Mouse (Mus musculus): ENCODE measurements around the gene Pip5k1b. TPM values are rescaled to one million over a fixed set of nuclear protein-coding genes. Genes with fewer than 3 reads are reported as not detected.

The Pip5k1b gene
- polyA plus RNA-seq, 1 experiment from 2014 or later = 4.1 TPM

- Histone ChIP-seq H3K4me1 (ENCODE audit: control insufficient read depth, insufficient read depth, low read length) (peaks cover 4% of the 10 kb centered on the region), H3K4me3 (replicated peaks; ENCODE audit: low read length) (peak overlapping the region; percentile 69), H3K27me3 (ENCODE audit: control insufficient read depth, insufficient read depth, low read length) (no peaks in the 10 kb centered on the region), H3K4me2 (ENCODE audit: low read depth, low read length) (peak overlapping the region; percentile 90), H3K36me3 (ENCODE audit: control insufficient read depth, insufficient read depth, low read length) (0 out of 2 replicates have a peak, but pooled peaks cover 4% of the 10 kb centered on the region), H3K27ac (ENCODE audit: low read length) (peak overlapping the region; percentile 94), H3K9ac (ENCODE audit: low read length) (peak overlapping the region; percentile 98), H3K9me3 (replicated peaks; ENCODE audit: control insufficient read depth, low read length) (no peaks in the 10 kb centered on the region)
- 1% methylated on average over 11 of the region's 11 CpGs for WGBS
- no peak for ATAC-seq (ENCODE audit: insufficient read depth, low FRiP score)
Observed at GRCm38 (mm10) chr19:24476461-24476860, 79.2 kb downstream of the Pip5k1b start.

DNA sequence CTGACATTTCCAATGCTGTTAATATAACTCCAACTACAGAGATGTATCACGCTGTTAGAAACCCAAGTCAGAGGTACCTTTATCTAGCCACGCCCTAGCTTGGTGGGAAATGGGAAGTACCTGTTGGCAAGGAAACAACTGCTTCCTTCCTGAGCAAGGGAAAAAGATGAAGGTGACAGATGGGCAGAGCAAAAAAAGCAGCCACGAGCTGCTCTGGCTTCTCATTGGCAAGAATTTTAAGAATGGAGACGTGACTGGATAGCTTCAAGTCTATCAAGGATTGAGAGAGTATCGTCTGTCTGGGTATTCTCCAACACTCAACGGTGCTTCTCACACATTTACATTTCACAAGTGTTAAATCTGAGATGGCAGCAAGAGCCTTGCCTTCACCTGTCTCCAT is 80.4 kb downstream of the Pip5k1b start:
- peak overlapping the region; percentile 24 for H3K4me2 ChIP-seq (ENCODE audit: low read depth, low read length)
- H3K27me3 ChIP-seq (ENCODE audit: control insufficient read depth, insufficient read depth, low read length) = no peaks in the 10 kb centered on the region
- H3K9me3 ChIP-seq (replicated peaks; ENCODE audit: control insufficient read depth, low read length) = no peaks in the 10 kb centered on the region
- H3K27ac ChIP-seq (ENCODE audit: low read length) = no peak overlapping the region
- H3K36me3 ChIP-seq (ENCODE audit: control insufficient read depth, insufficient read depth, low read length) = 0 out of 2 replicates have a peak, but pooled peaks cover 4% of the 10 kb centered on the region
- H3K4me1 ChIP-seq (ENCODE audit: control insufficient read depth, insufficient read depth, low read length) = peaks cover 4% of the 10 kb centered on the region
- no peak overlapping the region for H3K9ac ChIP-seq (ENCODE audit: low read length)
- 66% methylated on average over 6 of the region's 6 CpGs for WGBS
- no peak for ATAC-seq (ENCODE audit: insufficient read depth, low FRiP score)
- no peak overlapping the region for H3K4me3 ChIP-seq (replicated peaks; ENCODE audit: low read length)

GRCm38 (mm10) chr19:24472512-24472911 is 83.2 kb downstream of the Pip5k1b start:
- Histone ChIP-seq H3K4me1 (ENCODE audit: control insufficient read depth, insufficient read depth, low read length) (peaks cover 4% of the 10 kb centered on the region), H3K9me3 (replicated peaks; ENCODE audit: control insufficient read depth, low read length) (no peaks in the 10 kb centered on the region), H3K27me3 (ENCODE audit: control insufficient read depth, insufficient read depth, low read length) (no peaks in the 10 kb centered on the region), H3K27ac (ENCODE audit: low read length) (no peak overlapping the region), H3K36me3 (ENCODE audit: control insufficient read depth, insufficient read depth, low read length) (0 out of 2 replicates have a peak, but pooled peaks cover 4% of the 10 kb centered on the region), H3K4me2 (ENCODE audit: low read depth, low read length) (no peak overlapping the region), H3K4me3 (replicated peaks; ENCODE audit: low read length) (no peak overlapping the region), H3K9ac (ENCODE audit: low read length) (no peak overlapping the region)
- ATAC-seq (ENCODE audit: insufficient read depth, low FRiP score) = no peak
- 88% methylated on average over 5 of the region's 5 CpGs for WGBS

DNA sequence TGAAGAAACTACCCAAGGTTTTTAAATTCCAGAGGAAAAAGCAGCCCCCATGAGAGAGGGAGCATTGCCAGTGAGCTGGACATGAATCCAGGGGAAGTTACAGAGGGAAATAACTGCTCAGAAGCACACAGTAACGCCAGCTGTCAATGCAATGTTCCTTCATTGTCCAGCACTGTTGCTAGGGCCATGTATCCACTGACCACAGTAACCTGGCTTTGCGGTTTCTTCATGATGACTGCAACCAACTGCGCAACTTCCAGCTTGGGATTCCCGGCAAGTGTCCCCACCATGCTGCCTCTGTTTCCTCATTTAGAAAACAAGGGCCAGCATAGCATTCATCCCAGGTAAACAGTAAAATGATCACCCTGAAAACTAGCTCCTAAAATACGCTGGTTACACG is 84.1 kb downstream of the Pip5k1b start:
- 90% methylated on average over 6 of the region's 6 CpGs for WGBS
- no peak overlapping the region for H3K4me3 ChIP-seq (replicated peaks; ENCODE audit: low read length)
- H3K9me3 ChIP-seq (replicated peaks; ENCODE audit: control insufficient read depth, low read length) = no peaks in the 10 kb centered on the region
- no peak overlapping the region for H3K27ac ChIP-seq (ENCODE audit: low read length)
- no peaks in the 10 kb centered on the region for H3K27me3 ChIP-seq (ENCODE audit: control insufficient read depth, insufficient read depth, low read length)
- no peak overlapping the region for H3K4me2 ChIP-seq (ENCODE audit: low read depth, low read length)
- peaks cover 4% of the 10 kb centered on the region for H3K4me1 ChIP-seq (ENCODE audit: control insufficient read depth, insufficient read depth, low read length)
- ATAC-seq (ENCODE audit: insufficient read depth, low FRiP score) = no peak
- H3K9ac ChIP-seq (ENCODE audit: low read length) = no peak overlapping the region
- 0 out of 2 replicates have a peak, but pooled peaks cover 4% of the 10 kb centered on the region for H3K36me3 ChIP-seq (ENCODE audit: control insufficient read depth, insufficient read depth, low read length)

GRCm38 (mm10) chr19:24469216-24469615 is 86.5 kb downstream of the Pip5k1b start:
- 58% methylated on average over 4 of the region's 4 CpGs for WGBS
- Histone ChIP-seq H3K9me3 (replicated peaks; ENCODE audit: control insufficient read depth, low read length) (no peaks in the 10 kb centered on the region), H3K36me3 (ENCODE audit: control insufficient read depth, insufficient read depth, low read length) (no peaks in the 10 kb centered on the region), H3K27ac (ENCODE audit: low read length) (no peak overlapping the region), H3K4me1 (ENCODE audit: control insufficient read depth, insufficient read depth, low read length) (no peaks in the 10 kb centered on the region), H3K4me2 (ENCODE audit: low read depth, low read length) (no peak overlapping the region), H3K4me3 (replicated peaks; ENCODE audit: low read length) (no peak overlapping the region), H3K27me3 (ENCODE audit: control insufficient read depth, insufficient read depth, low read length) (no peaks in the 10 kb centered on the region), H3K9ac (ENCODE audit: low read length) (no peak overlapping the region)
- no peak for ATAC-seq (ENCODE audit: insufficient read depth, low FRiP score)

GRCm38 (mm10) chr19:24468616-24469015 is 87.1 kb downstream of the Pip5k1b start:
- no peak overlapping the region for H3K4me3 ChIP-seq (replicated peaks; ENCODE audit: low read length)
- ATAC-seq (ENCODE audit: insufficient read depth, low FRiP score) = no peak
- no peak overlapping the region for H3K27ac ChIP-seq (ENCODE audit: low read length)
- no peak overlapping the region for H3K9ac ChIP-seq (ENCODE audit: low read length)
- no peaks in the 10 kb centered on the region for H3K36me3 ChIP-seq (ENCODE audit: control insufficient read depth, insufficient read depth, low read length)
- H3K9me3 ChIP-seq (replicated peaks; ENCODE audit: control insufficient read depth, low read length) = no peaks in the 10 kb centered on the region
- 55% methylated on average over 3 of the region's 3 CpGs for WGBS
- H3K4me2 ChIP-seq (ENCODE audit: low read depth, low read length) = no peak overlapping the region
- no peaks in the 10 kb centered on the region for H3K4me1 ChIP-seq (ENCODE audit: control insufficient read depth, insufficient read depth, low read length)
- no peaks in the 10 kb centered on the region for H3K27me3 ChIP-seq (ENCODE audit: control insufficient read depth, insufficient read depth, low read length)

DNA sequence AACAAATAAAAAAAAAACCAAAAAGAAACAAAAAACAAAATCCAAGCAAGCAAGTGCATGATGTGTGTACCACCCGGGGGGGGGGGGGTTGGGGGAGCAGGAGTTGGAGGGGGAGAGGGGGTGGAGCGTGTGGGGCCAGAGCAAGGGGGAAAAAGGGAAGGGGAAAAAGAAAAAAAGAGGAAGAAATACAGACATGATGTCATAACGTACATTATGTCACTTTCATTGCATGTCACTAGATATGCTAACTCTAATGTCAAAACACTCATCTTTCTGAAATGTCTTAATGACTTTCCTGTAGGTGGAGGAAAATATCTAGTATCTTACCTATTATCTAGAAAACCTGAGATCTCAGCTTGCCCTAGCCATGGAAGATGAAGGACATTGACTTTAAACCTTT is 92.7 kb downstream of the Pip5k1b start:
- no peak for ATAC-seq (ENCODE audit: insufficient read depth, low FRiP score)

GRCm38 (mm10) chr19:24456591-24457231 is 99.0 kb downstream of the Pip5k1b start:
- ATAC-seq (ENCODE audit: insufficient read depth, low FRiP score) = no peak
- WGBS = 93% methylated on average over 6 of the region's 6 CpGs

More for the DNA sequence above, 92.7 kb downstream of the Pip5k1b start:
- WGBS = 83% methylated on average over 3 of the region's 3 CpGs
- Histone ChIP-seq H3K9me3 (replicated peaks; ENCODE audit: control insufficient read depth, low read length) (no peaks in the 10 kb centered on the region), H3K27me3 (ENCODE audit: control insufficient read depth, insufficient read depth, low read length) (no peaks in the 10 kb centered on the region), H3K4me2 (ENCODE audit: low read depth, low read length) (no peak overlapping the region), H3K9ac (ENCODE audit: low read length) (no peak overlapping the region), H3K4me1 (ENCODE audit: control insufficient read depth, insufficient read depth, low read length) (no peaks in the 10 kb centered on the region), H3K4me3 (replicated peaks; ENCODE audit: low read length) (no peak overlapping the region), H3K27ac (ENCODE audit: low read length) (no peak overlapping the region), H3K36me3 (ENCODE audit: control insufficient read depth, insufficient read depth, low read length) (no peaks in the 10 kb centered on the region)

GRCm38 (mm10) chr19:24455249-24455960 is 100.3 kb downstream of the Pip5k1b start:
- H3K27ac ChIP-seq (ENCODE audit: low read length) = no peak overlapping the region
- H3K4me2 ChIP-seq (ENCODE audit: low read depth, low read length) = no peak overlapping the region
- H3K27me3 ChIP-seq (ENCODE audit: control insufficient read depth, insufficient read depth, low read length) = no peaks in the 10 kb centered on the region
- no peak overlapping the region for H3K4me3 ChIP-seq (replicated peaks; ENCODE audit: low read length)
- no peaks in the 10 kb centered on the region for H3K36me3 ChIP-seq (ENCODE audit: control insufficient read depth, insufficient read depth, low read length)
- H3K9me3 ChIP-seq (replicated peaks; ENCODE audit: control insufficient read depth, low read length) = no peaks in the 10 kb centered on the region
- H3K9ac ChIP-seq (ENCODE audit: low read length) = no peak overlapping the region
- 74% methylated on average over 6 of the region's 6 CpGs for WGBS
- H3K4me1 ChIP-seq (ENCODE audit: control insufficient read depth, insufficient read depth, low read length) = no peaks in the 10 kb centered on the region
- ATAC-seq (ENCODE audit: insufficient read depth, low FRiP score) = no peak

More at GRCm38 (mm10) chr19:24456591-24457231, 99.0 kb downstream of the Pip5k1b start:
- no peaks in the 10 kb centered on the region for H3K9me3 ChIP-seq (replicated peaks; ENCODE audit: control insufficient read depth, low read length)
- no peak overlapping the region for H3K4me2 ChIP-seq (ENCODE audit: low read depth, low read length)
- no peak overlapping the region for H3K27ac ChIP-seq (ENCODE audit: low read length)
- H3K9ac ChIP-seq (ENCODE audit: low read length) = no peak overlapping the region
- no peaks in the 10 kb centered on the region for H3K4me1 ChIP-seq (ENCODE audit: control insufficient read depth, insufficient read depth, low read length)
- H3K4me3 ChIP-seq (replicated peaks; ENCODE audit: low read length) = no peak overlapping the region
- H3K36me3 ChIP-seq (ENCODE audit: control insufficient read depth, insufficient read depth, low read length) = no peaks in the 10 kb centered on the region
- H3K27me3 ChIP-seq (ENCODE audit: control insufficient read depth, insufficient read depth, low read length) = no peaks in the 10 kb centered on the region
